Mouse (Mus musculus): ENCODE measurements around the gene Akt1. TPM values are rescaled to one million over a fixed set of nuclear protein-coding genes. Genes with fewer than 3 reads are reported as not detected.
A peak's percentile ranks its signal among the peaks of the same experiment; 100 is the strongest.

Akt1 gene
- total RNA-seq, 2 experiments from 2014 or later: 50.9 to 59.3 TPM

GRCm38 (mm10) chr12:112630029-112630428 is 44.7 kb downstream of the Akt1 start:
- peak; percentile 75 for DNase-seq
- TF ChIP-seq CTCF (IDR thresholded peaks at IDR 0.05): no peak
- H3K4me3 ChIP-seq: peak overlapping the region; percentile 50; the same call in 1 of the 2 replicates
- peak overlapping the region; percentile 99 for H3K27ac ChIP-seq
- intact Hi-C loops (cut with DNase I): no loop called here

GRCm38 (mm10) chr12:112628928-112629721 is 45.6 kb downstream of the Akt1 start:
- H3K4me3 ChIP-seq: peak overlapping the region; percentile 59
- intact Hi-C loops (cut with DNase I): no loop called here
- H3K27ac ChIP-seq: peak overlapping the region; percentile 99
- TF ChIP-seq CTCF (IDR thresholded peaks at IDR 0.05): no peak
- DNase-seq: peak; percentile 89

- TF ChIP-seq CTCF (IDR thresholded peaks at IDR 0.05): no peak
- Histone ChIP-seq H3K4me3 (peak overlapping the region; percentile 59), H3K27ac (peak overlapping the region; percentile 99)
- intact Hi-C loops (cut with DNase I): no loop called here
- DNase-seq: no peak
Measured at GRCm38 (mm10) chr12:112628197-112628596, 46.5 kb downstream of the Akt1 start.

GRCm38 (mm10) chr12:112627097-112627881 is 47.4 kb downstream of the Akt1 start:
- intact Hi-C loops (cut with DNase I): no loop called here
- Histone ChIP-seq H3K4me3 (no peak overlapping the region), H3K27ac (peak overlapping the region; percentile 99)
- no peak for DNase-seq
- TF ChIP-seq CTCF (IDR thresholded peaks at IDR 0.05): peak; percentile 60

GRCm38 (mm10) chr12:112626455-112626854 is 48.2 kb downstream of the Akt1 start:
- Histone ChIP-seq H3K27ac (peak overlapping the region; percentile 99), H3K4me3 (peak overlapping the region; percentile 39)
- TF ChIP-seq CTCF (IDR thresholded peaks at IDR 0.05): no peak
- intact Hi-C loops (cut with DNase I): no loop called here
- DNase-seq: peak; percentile 58

GRCm38 (mm10) chr12:112625700-112626099 is 49.0 kb downstream of the Akt1 start:
- Histone ChIP-seq H3K4me3 (peak overlapping the region; percentile 39), H3K27ac (peak overlapping the region; percentile 99)
- intact Hi-C loops (cut with DNase I): no loop called here
- no peak for TF ChIP-seq CTCF (IDR thresholded peaks at IDR 0.05)
- DNase-seq: peak; percentile 79

- Histone ChIP-seq H3K27ac (peak overlapping the region; percentile 99), H3K4me3 (peak overlapping the region; percentile 87)
- DNase-seq: peak; percentile 79
- intact Hi-C loops (cut with DNase I): loop anchor here (1.0 kb wide), 1 partner anchor 71 kb away; no protein-coding TSS in a partner anchor
- peak; percentile 99 for TF ChIP-seq CTCF (IDR thresholded peaks at IDR 0.05)
Measured at GRCm38 (mm10) chr12:112623742-112624141, 50.9 kb downstream of the Akt1 start.

- no peak for TF ChIP-seq CTCF (IDR thresholded peaks at IDR 0.05)
- intact Hi-C loops (cut with DNase I): no loop called here
- DNase-seq: peak; percentile 58
- peak overlapping the region; percentile 99 for H3K27ac ChIP-seq
- H3K4me3 ChIP-seq: peak overlapping the region; percentile 87
Measured at GRCm38 (mm10) chr12:112621900-112622299, 52.8 kb downstream of the Akt1 start.

- peak overlapping the region; percentile 87 for H3K4me3 ChIP-seq
- intact Hi-C loops (cut with DNase I): no loop called here
- TF ChIP-seq CTCF (IDR thresholded peaks at IDR 0.05): no peak
- peak; percentile 86 for DNase-seq
- peak overlapping the region; percentile 99 for H3K27ac ChIP-seq
Measured at GRCm38 (mm10) chr12:112620354-112621061, 54.2 kb downstream of the Akt1 start.

GRCm38 (mm10) chr12:112619686-112620353 is 54.9 kb downstream of the Akt1 start, which contains the start of gene Adssl1:
TSS of gene Adssl1 (plus strand) at chr12:112620045.
- Histone ChIP-seq H3K4me3 (peak within 1 kb of the TSS; percentile 87), H3K27ac (peak within 1 kb of the TSS; percentile 99)
- intact Hi-C loops (cut with DNase I): no loop called here
- no peak for TF ChIP-seq CTCF (IDR thresholded peaks at IDR 0.05)
- peak; percentile 91 for DNase-seq

- TF ChIP-seq CTCF (IDR thresholded peaks at IDR 0.05): no peak
- Histone ChIP-seq H3K27ac (peak overlapping the region; percentile 99), H3K4me3 (peak overlapping the region; percentile 87)
- DNase-seq: peak; percentile 89
- intact Hi-C loops (cut with DNase I): no loop called here
Measured at GRCm38 (mm10) chr12:112618981-112619685, 55.6 kb downstream of the Akt1 start.
